Comparison of ENCODE assay signal across 8 mouse cellular contexts in genomic region chr11:86586177-86586867, GRCm38 (mm10). TPM values are rescaled to one million over a fixed set of nuclear protein-coding genes. Genes with fewer than 3 reads are reported as not detected.
DNase-seq lines count a peak whose midpoint lies in the region; ATAC-seq and TF ChIP-seq lines count a peak whose summit lies in the region.

No protein-coding gene starts in this region.

- H3K36me3 ChIP-seq in E14TG2a.4 (ENCODE audit: insufficient read depth, low read length) = peaks cover 6% of the 10 kb centered on the region; the same call in 1 of the 2 replicates
- no peaks in the 10 kb centered on the region for H3K36me3 ChIP-seq in midbrain, embryonic 16.5 days (ENCODE audit: control insufficient read depth, insufficient read depth, low read length)

- DNase-seq in 3T3-L1 (ENCODE audit: low read depth, low spot score) = peak; percentile 71
- peak; percentile 48 to 74 for DNase-seq in kidney, postnatal 25 days
- DNase-seq in right cerebral cortex, postnatal 14 days = no peak
- no peak for DNase-seq in right cerebral cortex, postnatal 25 days
- no peak for DNase-seq in urinary bladder, postnatal 25 days (ENCODE audit: low spot score)

- WGBS in midbrain, embryonic 16.5 days = 25% methylated on average over 12 of the region's 12 CpGs

- peak overlapping the region; percentile 34 for H3K4me2 ChIP-seq in midbrain, embryonic 16.5 days (ENCODE audit: low read length)

- no peaks in the 10 kb centered on the region for H3K9me3 ChIP-seq in E14TG2a.4 (ENCODE audit: low read length)
- H3K9me3 ChIP-seq in midbrain, embryonic 16.5 days (replicated peaks; ENCODE audit: control insufficient read depth, low read length, poor library complexity, severe bottlenecking) = no peaks in the 10 kb centered on the region

- peaks cover 67% of the 10 kb centered on the region for H3K4me1 ChIP-seq in E14TG2a.4 (replicated peaks; ENCODE audit: low read depth, low read length)
- peaks cover 3% of the 10 kb centered on the region; the same call in 1 of the 2 replicates for H3K4me1 ChIP-seq in midbrain, embryonic 16.5 days (ENCODE audit: control insufficient read depth, insufficient read depth, low read length)

- TF ChIP-seq CTCF in E14TG2a.4 (conservative IDR thresholded peaks at IDR 0.05; ENCODE audit: low read length) = no peak

- H3K27me3 ChIP-seq in E14TG2a.4 (ENCODE audit: insufficient read depth, low read length) = no peaks in the 10 kb centered on the region
- no peaks in the 10 kb centered on the region for H3K27me3 ChIP-seq in midbrain, embryonic 16.5 days (ENCODE audit: control insufficient read depth, insufficient read depth, low read depth, low read length)

- no peak overlapping the region for H3K9ac ChIP-seq in midbrain, embryonic 16.5 days (ENCODE audit: low read depth, low read length)

- H3K4me3 ChIP-seq in E14TG2a.4 (replicated peaks; ENCODE audit: low read length) = peak overlapping the region; percentile 73
- H3K4me3 ChIP-seq in midbrain, embryonic 16.5 days (ENCODE audit: low read depth, low read length) = no peak overlapping the region

- H3K27ac ChIP-seq in midbrain, embryonic 16.5 days (ENCODE audit: low read length) = no peak overlapping the region

- ATAC-seq in granulocyte monocyte progenitor cell, adult 5-6 weeks (replicated peaks; ENCODE audit: poor library complexity, severe bottlenecking) = peak; percentile 6; the same call in 1 of the 2 replicates
- no peak for ATAC-seq in midbrain, embryonic 16.5 days

RNA-seq across cellular contexts. Expression of gene Tubd1, which starts 41.5 kb away (rescaled TPM):
- 10.9 and 12.9 TPM in 2 replicates for total RNA-seq in granulocyte monocyte progenitor cell, adult 5-6 weeks (2014; fragmentation: Nextera tagmentation)
- total RNA-seq in granulocyte monocyte progenitor cell, adult 5-6 weeks (2017) = 10.3 and 11.5 TPM in 2 replicates
- polyA plus RNA-seq in midbrain, embryonic 16.5 days (2015; fragmentation: Nextera tagmentation; extraction: Ambion mirVana) = 6.4 and 7.8 TPM in 2 replicates

RNA-seq across cellular contexts. Expression of gene Rps6kb1, which starts 41.7 kb away (rescaled TPM):
- 29.5 and 30.5 TPM in 2 replicates for total RNA-seq in granulocyte monocyte progenitor cell, adult 5-6 weeks (2014; fragmentation: Nextera tagmentation)
- 38.2 and 54.1 TPM in 2 replicates for total RNA-seq in granulocyte monocyte progenitor cell, adult 5-6 weeks (2017)
- 53.2 and 53.3 TPM in 2 replicates for polyA plus RNA-seq in midbrain, embryonic 16.5 days (2015; fragmentation: Nextera tagmentation; extraction: Ambion mirVana)

Comparison
In these comparisons a context has a peak if more than half of its experiments do, and no peak if none do; other contexts are left out.
1. DNase-seq: peak in 3T3-L1 (single experiment) and kidney, postnatal 25 days (2 of 2); none in right cerebral cortex, postnatal 14 days (single experiment), right cerebral cortex, postnatal 25 days (single experiment) and urinary bladder, postnatal 25 days (single experiment).